Mouse (Mus musculus) midbrain, embryonic 12.5 days (tissue): Measurements from ENCODE around the gene Fam196b. TPM values are rescaled to one million over a fixed set of nuclear protein-coding genes. Genes with fewer than 3 reads are reported as not detected.

ENCODE experiments used
- ATAC-seq: fragments of 200-750 bp; cut with Nextera tagmentation; 2 replicates; pipeline ENCODE4 v1.8.0; 2017; ENCODE audit warnings: low read depth, moderate TSS enrichment, moderate library complexity; ENCODE audit not compliant: low FRiP score
- H3K27ac ChIP-seq: fragments of 300-500 bp; sonication (generic); replicated peaks from 2 replicates; pipeline ENCODE4 v1.5.1; 2016; ENCODE audit warnings: mild to moderate bottlenecking
- H3K27me3 ChIP-seq: fragments of 300-500 bp; sonication (generic); 2 replicates; pipeline ENCODE4 v1.6.1; 2016; ENCODE audit warnings: mild to moderate bottlenecking
- H3K36me3 ChIP-seq: fragments of 300-500 bp; sonication (generic); 2 replicates; pipeline ENCODE4 v1.6.1; 2016
- H3K4me1 ChIP-seq: fragments of 300-500 bp; sonication (generic); 2 replicates; pipeline ENCODE4 v1.6.1; 2016
- H3K4me2 ChIP-seq: fragments of 300-500 bp; sonication (generic); replicated peaks from 2 replicates; pipeline ENCODE4 v1.6.1; 2016; ENCODE audit warnings: mild to moderate bottlenecking, moderate library complexity
- H3K4me3 ChIP-seq: fragments of 300-500 bp; sonication (generic); 2 replicates; pipeline ENCODE4 v1.5.1; 2016; ENCODE audit warnings: mild to moderate bottlenecking
- H3K9ac ChIP-seq: fragments of 300-500 bp; sonication (generic); replicated peaks from 2 replicates; pipeline ENCODE4 v1.6.1; 2016; ENCODE audit warnings: mild to moderate bottlenecking, moderate library complexity
- H3K9me3 ChIP-seq: fragments of 300-500 bp; sonication (generic); 2 replicates; pipeline ENCODE4 v1.6.1; 2016; ENCODE audit warnings: mild to moderate bottlenecking
- WGBS: fragments of 180-500 bp; shearing (Covaris S2); methylation state at CpG from one replicate; pipeline ENCODE4 v1.1.7; 2016; 5-methylcytosine and 5-hydroxymethylcytosine counted together
- polyA plus RNA-seq: library from polyadenylated mRNA; unstranded; fragments of >200 nt; fragmentation: Nextera tagmentation; extraction: Ambion mirVana; gene quantifications from 2 replicates; pipeline ENCODE4 v1.2.1, GENCODE M21; 2016

Gene Fam196b
- polyA plus RNA-seq, 1 experiment from 2014 or later = 1.1 TPM

DNA sequence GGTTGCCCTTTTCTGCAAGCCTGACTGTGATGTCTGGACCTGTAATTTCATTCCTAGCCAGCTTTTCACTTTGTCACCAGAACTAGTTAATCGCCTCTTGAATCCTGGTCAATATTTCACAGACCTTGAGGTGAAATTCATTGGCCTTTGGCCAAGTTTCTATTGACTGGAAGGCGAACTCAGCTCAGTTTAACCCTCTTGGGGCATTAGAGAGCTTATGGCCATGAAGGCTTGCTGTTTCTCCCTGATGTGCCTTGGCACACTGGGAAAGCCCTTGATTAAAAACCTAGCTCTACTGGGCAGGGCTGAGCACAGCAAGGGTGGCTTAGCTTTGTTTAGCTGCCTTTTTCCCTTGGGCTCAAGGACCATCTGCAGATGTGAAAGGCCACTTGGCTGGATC lies 155.2 kb downstream of the Fam196b start:
- Histone ChIP-seq H3K4me3 (no peak overlapping the region), H3K4me2 (no peak overlapping the region), H3K4me1 (no peaks in the 10 kb centered on the region), H3K27me3 (no peaks in the 10 kb centered on the region), H3K9ac (no peak overlapping the region), H3K27ac (no peak overlapping the region), H3K36me3 (no peaks in the 10 kb centered on the region), H3K9me3 (no peaks in the 10 kb centered on the region)
- ATAC-seq = no peak
- 71% methylated on average over 2 of the region's 2 CpGs for WGBS

Other genes with a start within 250 kb of the Fam196b start
- not detected in 2 replicates for gene 4930469K13Rik, start 216.3 kb upstream of the Fam196b start, polyA plus RNA-seq
- not detected in 2 replicates for gene Foxi1, start 106.7 kb upstream of the Fam196b start, polyA plus RNA-seq